Mouse (Mus musculus) limb, embryonic 11.5 days (tissue): ENCODE data around the gene Fam83g. TPM values are rescaled to one million over a fixed set of nuclear protein-coding genes. Genes with fewer than 3 reads are reported as not detected.

Experiments used
- ATAC-seq: fragments of 200-750 bp; cut with Nextera tagmentation; 2 replicates; pipeline ENCODE4 v1.8.0; 2017; ENCODE audit warnings: low read depth; ENCODE audit not compliant: insufficient number of reproducible peaks, low FRiP score, low TSS enrichment
- DNase-seq: peaks from one replicate; pipeline ENCODE4 v3.0.0-alpha.2; 2015; ENCODE audit warnings: low spot score
- H3K27ac ChIP-seq: fragments of 300-500 bp; sonication (generic); replicated peaks from 2 replicates; pipeline ENCODE4 v1.5.1; 2014; ENCODE audit warnings: low read depth, mild to moderate bottlenecking, low read length
- H3K27me3 ChIP-seq: fragments of 300-500 bp; sonication (generic); 2 replicates; pipeline ENCODE4 v1.6.1; 2014; ENCODE audit warnings: mild to moderate bottlenecking, low read length, mixed read lengths; ENCODE audit not compliant: control insufficient read depth, insufficient read depth
- H3K36me3 ChIP-seq: fragments of 300-500 bp; sonication (generic); 2 replicates; pipeline ENCODE4 v1.6.1; 2014; ENCODE audit warnings: mild to moderate bottlenecking, low read length, moderate library complexity, mixed read lengths; ENCODE audit not compliant: control insufficient read depth, insufficient read depth
- H3K4me1 ChIP-seq: fragments of 300-500 bp; sonication (generic); 2 replicates; pipeline ENCODE4 v1.6.1; 2014; ENCODE audit warnings: low read length, mixed read lengths; ENCODE audit not compliant: control insufficient read depth, insufficient read depth
- H3K4me2 ChIP-seq: fragments of 300-500 bp; sonication (generic); 2 replicates; pipeline ENCODE4 v1.6.1; 2014; ENCODE audit warnings: low read depth, mild to moderate bottlenecking, moderate library complexity; ENCODE audit not compliant: severe bottlenecking
- H3K4me3 ChIP-seq: fragments of 300-500 bp; sonication (generic); 2 replicates; pipeline ENCODE4 v1.5.1; 2014; ENCODE audit warnings: low read depth, low read length
- H3K9ac ChIP-seq: fragments of 300-500 bp; sonication (generic); 2 replicates; pipeline ENCODE4 v1.6.1; 2014; ENCODE audit warnings: mild to moderate bottlenecking, low read length
- H3K9me3 ChIP-seq: fragments of 300-500 bp; sonication (generic); 2 replicates; pipeline ENCODE4 v1.6.1; 2016; ENCODE audit warnings: low read length; ENCODE audit not compliant: control insufficient read depth
- WGBS: fragments of 180-500 bp; shearing (Covaris S2); extraction: QIAGEN DNeasy Blood & Tissue Kit; methylation state at CpG from one replicate; pipeline ENCODE4 v1.1.7; 2014; 5-methylcytosine and 5-hydroxymethylcytosine counted together
- polyA plus RNA-seq: library from polyadenylated mRNA; unstranded; fragments of >200 nt; fragmentation: Nextera tagmentation; extraction: Ambion mirVana; gene quantifications from 2 replicates; pipeline ENCODE4 v1.2.1, GENCODE M21; 2014

Gene Fam83g
- polyA plus RNA-seq, 1 experiment from 2014 or later: 1.5 TPM

GRCm38 (mm10) chr11:61687595-61687994, 3.7 kb downstream of the Fam83g start:
- Histone ChIP-seq H3K27ac (no peak overlapping the region), H3K9ac (no peak overlapping the region), H3K27me3 (peaks cover 14% of the 10 kb centered on the region), H3K36me3 (no peaks in the 10 kb centered on the region), H3K4me2 (no peak overlapping the region), H3K4me3 (no peak overlapping the region), H3K9me3 (no peaks in the 10 kb centered on the region), H3K4me1 (peaks cover 4% of the 10 kb centered on the region; the same call in 1 of the 2 replicates)
- DNase-seq: peak; percentile 34
- no peak for ATAC-seq
- 38% methylated on average over 2 of the region's 2 CpGs for WGBS

- H3K27ac ChIP-seq: no peak overlapping the region
- no peak overlapping the region for H3K4me3 ChIP-seq
- ATAC-seq: no peak
- no peaks in the 10 kb centered on the region for H3K4me1 ChIP-seq
- H3K27me3 ChIP-seq: no peaks in the 10 kb centered on the region
- H3K36me3 ChIP-seq: no peaks in the 10 kb centered on the region
- no peaks in the 10 kb centered on the region for H3K9me3 ChIP-seq
- DNase-seq: no peak
- 92% methylated on average over 5 of the region's 5 CpGs for WGBS
- no peak overlapping the region for H3K9ac ChIP-seq
- H3K4me2 ChIP-seq: no peak overlapping the region
These were observed 9.1 kb downstream of the Fam83g start for GRCm38 (mm10) chr11:61692996-61693395.

GRCm38 (mm10) chr11:61698852-61699251, 15.0 kb downstream of the Fam83g start:
- no peaks in the 10 kb centered on the region for H3K4me1 ChIP-seq
- no peak for DNase-seq
- H3K9ac ChIP-seq: no peak overlapping the region
- no peak overlapping the region for H3K27ac ChIP-seq
- no peaks in the 10 kb centered on the region for H3K27me3 ChIP-seq
- no peak for ATAC-seq
- H3K9me3 ChIP-seq: no peaks in the 10 kb centered on the region
- H3K36me3 ChIP-seq: no peaks in the 10 kb centered on the region
- H3K4me2 ChIP-seq: no peak overlapping the region
- H3K4me3 ChIP-seq: no peak overlapping the region

GRCm38 (mm10) chr11:61699460-61699859, 15.6 kb downstream of the Fam83g start:
- Histone ChIP-seq H3K36me3 (no peaks in the 10 kb centered on the region), H3K27ac (no peak overlapping the region), H3K27me3 (no peaks in the 10 kb centered on the region), H3K4me3 (no peak overlapping the region), H3K9me3 (no peaks in the 10 kb centered on the region), H3K9ac (no peak overlapping the region), H3K4me1 (no peaks in the 10 kb centered on the region), H3K4me2 (no peak overlapping the region)
- WGBS: 83% methylated on average over 5 of the region's 5 CpGs
- DNase-seq (no peak), ATAC-seq (no peak)

GRCm38 (mm10) chr11:61699933-61700332, 16.0 kb downstream of the Fam83g start:
- Histone ChIP-seq H3K4me3 (no peak overlapping the region), H3K9me3 (no peaks in the 10 kb centered on the region), H3K36me3 (no peaks in the 10 kb centered on the region), H3K4me1 (no peaks in the 10 kb centered on the region), H3K9ac (no peak overlapping the region), H3K27ac (no peak overlapping the region), H3K4me2 (no peak overlapping the region), H3K27me3 (no peaks in the 10 kb centered on the region)
- no peak for DNase-seq
- 77% methylated on average over 4 of the region's 4 CpGs for WGBS
- ATAC-seq: no peak

- Histone ChIP-seq H3K27ac (no peak overlapping the region), H3K27me3 (no peaks in the 10 kb centered on the region), H3K9me3 (no peaks in the 10 kb centered on the region), H3K9ac (no peak overlapping the region), H3K4me2 (no peak overlapping the region), H3K36me3 (no peaks in the 10 kb centered on the region), H3K4me3 (no peak overlapping the region), H3K4me1 (no peaks in the 10 kb centered on the region)
- ATAC-seq (no peak), DNase-seq (no peak)
- WGBS: 80% methylated on average over 5 of the region's 5 CpGs
These were observed 17.8 kb downstream of the Fam83g start for GRCm38 (mm10) chr11:61701696-61702095.

- no peak for ATAC-seq
- no peaks in the 10 kb centered on the region for H3K4me1 ChIP-seq
- 91% methylated on average over 5 of the region's 5 CpGs for WGBS
- H3K4me2 ChIP-seq: no peak overlapping the region
- no peaks in the 10 kb centered on the region for H3K9me3 ChIP-seq
- no peak overlapping the region for H3K4me3 ChIP-seq
- H3K27me3 ChIP-seq: no peaks in the 10 kb centered on the region
- H3K27ac ChIP-seq: no peak overlapping the region
- no peaks in the 10 kb centered on the region for H3K36me3 ChIP-seq
- no peak overlapping the region for H3K9ac ChIP-seq
- DNase-seq: no peak
These were observed 18.6 kb downstream of the Fam83g start for GRCm38 (mm10) chr11:61702494-61702893.

- Histone ChIP-seq H3K27ac (no peak overlapping the region), H3K9ac (no peak overlapping the region), H3K4me2 (no peak overlapping the region), H3K4me3 (no peak overlapping the region), H3K9me3 (no peaks in the 10 kb centered on the region), H3K36me3 (no peaks in the 10 kb centered on the region), H3K27me3 (no peaks in the 10 kb centered on the region), H3K4me1 (peaks cover 6% of the 10 kb centered on the region)
- DNase-seq (no peak), ATAC-seq (no peak)
- 82% methylated on average over 2 of the region's 2 CpGs for WGBS
These were observed 21.7 kb downstream of the Fam83g start for GRCm38 (mm10) chr11:61705581-61705980.

- DNase-seq (no peak), ATAC-seq (no peak)
- no peaks in the 10 kb centered on the region for H3K36me3 ChIP-seq
- H3K9ac ChIP-seq: no peak overlapping the region
- H3K9me3 ChIP-seq: no peaks in the 10 kb centered on the region
- H3K4me1 ChIP-seq: peaks cover 6% of the 10 kb centered on the region
- H3K27me3 ChIP-seq: no peaks in the 10 kb centered on the region
- no peak overlapping the region for H3K4me3 ChIP-seq
- 78% methylated on average over 4 of the region's 4 CpGs for WGBS
- H3K27ac ChIP-seq: no peak overlapping the region
- H3K4me2 ChIP-seq: no peak overlapping the region
These were observed 22.3 kb downstream of the Fam83g start for GRCm38 (mm10) chr11:61706232-61706631.
